Mouse (Mus musculus) kidney, postnatal 10 days (tissue): ENCODE results near the gene Gm21083.

Experiments used
- DNase-seq: peaks from one replicate; pipeline ENCODE4 v3.0.0; 2021; ENCODE audit warnings: mixed read lengths

Gene Gm21083

DNA sequence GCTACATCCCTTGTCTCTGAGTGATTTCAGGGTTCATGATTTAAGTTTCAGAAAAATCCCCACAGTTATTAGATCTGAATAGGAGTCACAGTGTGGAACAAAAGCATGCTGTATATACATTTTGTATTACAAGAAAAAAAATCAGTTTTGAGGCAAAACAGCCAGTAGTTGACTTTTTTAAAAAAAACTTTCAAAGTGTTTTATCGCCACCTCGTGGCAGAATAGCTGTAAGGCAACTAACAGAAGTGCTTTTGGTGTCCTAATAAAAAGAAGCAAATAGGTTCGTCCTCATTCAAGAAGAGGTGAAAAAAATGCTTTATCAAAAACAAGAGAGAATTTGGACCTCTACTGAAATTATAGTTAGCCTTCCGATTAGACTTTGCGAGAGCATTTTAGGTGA, 52.9 kb downstream of the Gm21083 start:
- DNase-seq = peak; percentile 26
